13 mouse cellular contexts compared by ENCODE assay signal in genomic region chr10:128336195-128336594, GRCm38 (mm10). TPM values are rescaled to one million over a fixed set of nuclear protein-coding genes. Genes with fewer than 3 reads are reported as not detected.
DNase-seq lines count a peak whose midpoint lies in the region; ATAC-seq and TF ChIP-seq lines count a peak whose summit lies in the region.
"Had no signal": no experiment of that assay in that cellular context is flagged by ENCODE, and none has a peak within 500 bp of the region (broad histone marks: within the 10 kb centered on the region; RNA-seq: fewer than 3 reads in every experiment).

No protein-coding gene starts in this region.

- no peak for TF ChIP-seq CTCF in intestine, postnatal 0 days (IDR thresholded peaks at IDR 0.05; ENCODE audit: low read depth)
- TF ChIP-seq CTCF in liver, postnatal 0 days (IDR thresholded peaks at IDR 0.05; ENCODE audit: low read depth), result no peak

- DNase-seq in heart, adult 18-20 months, result no peak
- no peak for DNase-seq in midbrain, embryonic 10.5 days (ENCODE audit: low spot score)
- DNase-seq in liver, postnatal 0 days, result peak; percentile 21
- DNase-seq in urinary bladder, postnatal 36 days (ENCODE audit: low spot score in 2 of 2), result no peak
- DNase-seq in adrenal gland, adult 8-10 months, result no peak

- no peak overlapping the region for H3K4me3 ChIP-seq in heart, embryonic 15.5 days
- H3K4me3 ChIP-seq in midbrain, embryonic 10.5 days, result 0 out of 2 replicates have a peak overlapping the region, but pooled peaks have one; percentile 90
- no peak overlapping the region for H3K4me3 ChIP-seq in midbrain, embryonic 16.5 days (ENCODE audit: low read depth, low read length)
- H3K4me3 ChIP-seq in intestine, postnatal 0 days (ENCODE audit: low read depth, low read length), result no peak overlapping the region
- H3K4me3 ChIP-seq in liver, postnatal 0 days (ENCODE audit: low read depth, low read length), result no peak overlapping the region

- H3K27me3 ChIP-seq in heart, embryonic 15.5 days, result no peaks in the 10 kb centered on the region
- H3K27me3 ChIP-seq in midbrain, embryonic 10.5 days (ENCODE audit: low read depth, poor library complexity, severe bottlenecking), result no peaks in the 10 kb centered on the region
- H3K27me3 ChIP-seq in midbrain, embryonic 16.5 days (ENCODE audit: control insufficient read depth, insufficient read depth, low read depth, low read length), result no peaks in the 10 kb centered on the region
- no peaks in the 10 kb centered on the region for H3K27me3 ChIP-seq in intestine, postnatal 0 days (replicated peaks; ENCODE audit: control insufficient read depth, insufficient read depth, low read length)
- no peaks in the 10 kb centered on the region for H3K27me3 ChIP-seq in liver, postnatal 0 days (ENCODE audit: insufficient read depth, low read length)
- H3K27me3 ChIP-seq: neural tube, embryonic 13.5 days; Patski had no signal

- ATAC-seq in heart, embryonic 15.5 days (replicated peaks; ENCODE audit: insufficient number of reproducible peaks, insufficient read depth, low FRiP score, low read depth), result no peak
- ATAC-seq in midbrain, embryonic 16.5 days, result no peak
- no peak for ATAC-seq in intestine, postnatal 0 days
- peak; percentile 33 for ATAC-seq in liver, postnatal 0 days
- ATAC-seq: forebrain, embryonic 16.5 days; Patski had no signal

- no peak for TF ChIP-seq EP300 in liver, postnatal 0 days (IDR thresholded peaks at IDR 0.05; ENCODE audit: low read depth)

- H3K4me2 ChIP-seq in heart, embryonic 15.5 days, result no peak overlapping the region
- no peak overlapping the region for H3K4me2 ChIP-seq in midbrain, embryonic 16.5 days (ENCODE audit: low read length)
- no peak overlapping the region for H3K4me2 ChIP-seq in intestine, postnatal 0 days (replicated peaks; ENCODE audit: low read depth)
- H3K4me2 ChIP-seq in liver, postnatal 0 days (ENCODE audit: low read depth, low read length), result peak overlapping the region; percentile 97

- peak overlapping the region; percentile 94 for H3K27ac ChIP-seq in heart, embryonic 15.5 days
- no peak overlapping the region for H3K27ac ChIP-seq in midbrain, embryonic 10.5 days (replicated peaks)
- H3K27ac ChIP-seq in midbrain, embryonic 16.5 days (ENCODE audit: low read length), result no peak overlapping the region
- peak overlapping the region; percentile 94 for H3K27ac ChIP-seq in intestine, postnatal 0 days (ENCODE audit: low read depth, low read length)
- peak overlapping the region; percentile 98 for H3K27ac ChIP-seq in liver, postnatal 0 days (ENCODE audit: low read depth)

- 93% methylated on average over 3 of the region's 3 CpGs for WGBS in heart, embryonic 15.5 days
- 97% methylated on average over 3 of the region's 3 CpGs for WGBS in midbrain, embryonic 10.5 days
- WGBS in midbrain, embryonic 16.5 days, result 97% methylated on average over 3 of the region's 3 CpGs
- WGBS in intestine, postnatal 0 days, result 62% methylated on average over 3 of the region's 3 CpGs
- WGBS in liver, postnatal 0 days (ENCODE audit: insufficient replicate concordance), result 61% methylated on average over 3 of the region's 3 CpGs

- peaks cover 41% of the 10 kb centered on the region for H3K4me1 ChIP-seq in heart, embryonic 15.5 days (replicated peaks)
- H3K4me1 ChIP-seq in midbrain, embryonic 10.5 days, result peaks cover 28% of the 10 kb centered on the region
- peaks cover 21% of the 10 kb centered on the region for H3K4me1 ChIP-seq in midbrain, embryonic 16.5 days (ENCODE audit: control insufficient read depth, insufficient read depth, low read length)
- H3K4me1 ChIP-seq in intestine, postnatal 0 days (replicated peaks; ENCODE audit: control insufficient read depth, insufficient read depth, low read length), result peaks cover 3% of the 10 kb centered on the region; the same call in 1 of the 2 replicates
- H3K4me1 ChIP-seq in liver, postnatal 0 days (ENCODE audit: insufficient read depth), result peaks cover 44% of the 10 kb centered on the region

- H3K9ac ChIP-seq in heart, embryonic 15.5 days, result no peak overlapping the region
- no peak overlapping the region for H3K9ac ChIP-seq in midbrain, embryonic 16.5 days (ENCODE audit: low read depth, low read length)
- no peak overlapping the region for H3K9ac ChIP-seq in intestine, postnatal 0 days (ENCODE audit: low read depth, low read length)
- H3K9ac ChIP-seq in liver, postnatal 0 days (replicated peaks), result peak overlapping the region; percentile 86; the same call in 1 of the 2 replicates

- H3K9me3 ChIP-seq in heart, embryonic 15.5 days (replicated peaks), result no peaks in the 10 kb centered on the region
- no peaks in the 10 kb centered on the region for H3K9me3 ChIP-seq in midbrain, embryonic 10.5 days (replicated peaks)
- no peaks in the 10 kb centered on the region for H3K9me3 ChIP-seq in midbrain, embryonic 16.5 days (replicated peaks; ENCODE audit: control insufficient read depth, low read length, poor library complexity, severe bottlenecking)
- no peaks in the 10 kb centered on the region for H3K9me3 ChIP-seq in intestine, postnatal 0 days (ENCODE audit: control insufficient read depth)
- no peaks in the 10 kb centered on the region for H3K9me3 ChIP-seq in liver, postnatal 0 days (ENCODE audit: low read length)
- H3K9me3 ChIP-seq: neural tube, embryonic 13.5 days had no signal

- 0 out of 2 replicates have a peak, but pooled peaks cover 5% of the 10 kb centered on the region for H3K36me3 ChIP-seq in heart, embryonic 15.5 days
- H3K36me3 ChIP-seq in midbrain, embryonic 10.5 days, result peaks cover 15% of the 10 kb centered on the region
- H3K36me3 ChIP-seq in midbrain, embryonic 16.5 days (ENCODE audit: control insufficient read depth, insufficient read depth, low read length), result no peaks in the 10 kb centered on the region
- no peaks in the 10 kb centered on the region; the same call in 1 of the 2 replicates for H3K36me3 ChIP-seq in intestine, postnatal 0 days (ENCODE audit: control insufficient read depth, insufficient read depth)
- no peaks in the 10 kb centered on the region for H3K36me3 ChIP-seq in liver, postnatal 0 days (replicated peaks; ENCODE audit: insufficient read depth, low read length)

RNA-seq across cellular contexts. Expression of gene Cs, which starts 1.3 kb away (rescaled TPM):
- polyA plus RNA-seq in heart, embryonic 15.5 days (2015; fragmentation: Nextera tagmentation; extraction: Ambion mirVana), result 448 and 450 TPM in 2 replicates
- total RNA-seq in heart, adult 18-20 months (2021), result 1,000 to 10,000 TPM; 1,006 to 1,090 TPM
- 237 and 248 TPM in 2 replicates for polyA plus RNA-seq in midbrain, embryonic 10.5 days (2016; fragmentation: Nextera tagmentation; extraction: Ambion mirVana)
- polyA plus RNA-seq in midbrain, embryonic 16.5 days (2015; fragmentation: Nextera tagmentation; extraction: Ambion mirVana), result 247 and 265 TPM in 2 replicates
- polyA plus RNA-seq in intestine, postnatal 0 days (2015; fragmentation: Nextera tagmentation; extraction: Ambion mirVana), result 248 and 266 TPM in 2 replicates
- polyA plus RNA-seq in liver, postnatal 0 days (2015; fragmentation: Nextera tagmentation; extraction: Ambion mirVana), result 45.3 and 51.4 TPM in 2 replicates
- 100 to 1,000 TPM; 197 to 297 (median 255) TPM for total RNA-seq in adrenal gland, adult 8-10 months (2022)

RNA-seq across cellular contexts. Expression of gene Cnpy2, which starts 13.9 kb away (rescaled TPM):
- polyA plus RNA-seq in heart, embryonic 15.5 days (2015; fragmentation: Nextera tagmentation; extraction: Ambion mirVana), result 186 and 213 TPM in 2 replicates
- 10 to 100 TPM; 62.2 to 66.6 TPM for total RNA-seq in heart, adult 18-20 months (2021)
- polyA plus RNA-seq in midbrain, embryonic 10.5 days (2016; fragmentation: Nextera tagmentation; extraction: Ambion mirVana), result 245 and 259 TPM in 2 replicates
- polyA plus RNA-seq in midbrain, embryonic 16.5 days (2015; fragmentation: Nextera tagmentation; extraction: Ambion mirVana), result 185 and 191 TPM in 2 replicates
- polyA plus RNA-seq in intestine, postnatal 0 days (2015; fragmentation: Nextera tagmentation; extraction: Ambion mirVana), result 254 and 273 TPM in 2 replicates
- polyA plus RNA-seq in liver, postnatal 0 days (2015; fragmentation: Nextera tagmentation; extraction: Ambion mirVana), result 110 and 121 TPM in 2 replicates
- 100 to 1,000 TPM; 172 to 202 (median 177) TPM for total RNA-seq in adrenal gland, adult 8-10 months (2022)

RNA-seq across cellular contexts. Expression of gene Coq10a, which starts 32.6 kb away (rescaled TPM):
- 17.0 TPM in 2 replicates for polyA plus RNA-seq in heart, embryonic 15.5 days (2015; fragmentation: Nextera tagmentation; extraction: Ambion mirVana)
- total RNA-seq in heart, adult 18-20 months (2021), result 100 to 1,000 TPM; 365 to 392 TPM
- 13.2 and 18.8 TPM in 2 replicates for polyA plus RNA-seq in midbrain, embryonic 10.5 days (2016; fragmentation: Nextera tagmentation; extraction: Ambion mirVana)
- polyA plus RNA-seq in midbrain, embryonic 16.5 days (2015; fragmentation: Nextera tagmentation; extraction: Ambion mirVana), result 36.8 and 40.3 TPM in 2 replicates
- 21.1 and 22.3 TPM in 2 replicates for polyA plus RNA-seq in intestine, postnatal 0 days (2015; fragmentation: Nextera tagmentation; extraction: Ambion mirVana)
- polyA plus RNA-seq in liver, postnatal 0 days (2015; fragmentation: Nextera tagmentation; extraction: Ambion mirVana), result 8.5 and 11.2 TPM in 2 replicates
- total RNA-seq in adrenal gland, adult 8-10 months (2022), result 100 to 1,000 TPM in 2 of 4 experiments, 10 to 100 TPM in 2; 72.2 to 114 (median 86.6) TPM

RNA-seq across cellular contexts. Expression of gene Pan2, which starts 33.1 kb away (rescaled TPM):
- polyA plus RNA-seq in heart, embryonic 15.5 days (2015; fragmentation: Nextera tagmentation; extraction: Ambion mirVana), result 22.3 and 27.8 TPM in 2 replicates
- total RNA-seq in heart, adult 18-20 months (2021), result 1 to 10 TPM; 4.5 to 6.0 TPM
- polyA plus RNA-seq in midbrain, embryonic 10.5 days (2016; fragmentation: Nextera tagmentation; extraction: Ambion mirVana), result 43.3 and 50.2 TPM in 2 replicates
- polyA plus RNA-seq in midbrain, embryonic 16.5 days (2015; fragmentation: Nextera tagmentation; extraction: Ambion mirVana), result 20.8 and 22.3 TPM in 2 replicates
- polyA plus RNA-seq in intestine, postnatal 0 days (2015; fragmentation: Nextera tagmentation; extraction: Ambion mirVana), result 11.5 and 14.0 TPM in 2 replicates
- 9.2 and 10.2 TPM in 2 replicates for polyA plus RNA-seq in liver, postnatal 0 days (2015; fragmentation: Nextera tagmentation; extraction: Ambion mirVana)
- 10 to 100 TPM; 17.5 to 35.4 (median 24.2) TPM for total RNA-seq in adrenal gland, adult 8-10 months (2022)

RNA-seq across cellular contexts. Expression of gene Il23a, which starts 37.6 kb away (rescaled TPM):
- polyA plus RNA-seq in heart, embryonic 15.5 days (2015; fragmentation: Nextera tagmentation; extraction: Ambion mirVana), result 4.0 and 4.8 TPM in 2 replicates
- total RNA-seq in heart, adult 18-20 months (2021), result not detected
- polyA plus RNA-seq in midbrain, embryonic 10.5 days (2016; fragmentation: Nextera tagmentation; extraction: Ambion mirVana), result not detected in 2 replicates
- 0.14 and 0.15 TPM in 2 replicates for polyA plus RNA-seq in midbrain, embryonic 16.5 days (2015; fragmentation: Nextera tagmentation; extraction: Ambion mirVana)
- polyA plus RNA-seq in intestine, postnatal 0 days (2015; fragmentation: Nextera tagmentation; extraction: Ambion mirVana), result 0.22 and 0.46 TPM in 2 replicates
- not detected in 2 replicates for polyA plus RNA-seq in liver, postnatal 0 days (2015; fragmentation: Nextera tagmentation; extraction: Ambion mirVana)
- under 1 TPM in 2 of 4 experiments, not detected in 2; 0.22 to 0.28 TPM for total RNA-seq in adrenal gland, adult 8-10 months (2022)
- total RNA-seq: gastrocnemius, adult 8-10 months had no signal
- polyA plus RNA-seq: limb, embryonic 11.5 days had no signal

Comparison
In these comparisons a context has a peak if more than half of its experiments do, and no peak if none do; other contexts are left out.
1. H3K27ac ChIP-seq: peak in heart, embryonic 15.5 days (single experiment), intestine, postnatal 0 days (single experiment) and liver, postnatal 0 days (single experiment); none in midbrain, embryonic 10.5 days (single experiment) and midbrain, embryonic 16.5 days (single experiment).